Mouse (Mus musculus) neutrophil, adult 5-6 weeks (primary cell): ENCODE measurements around the gene Sdad1. TPM values are rescaled to one million over a fixed set of nuclear protein-coding genes. Genes with fewer than 3 reads are reported as not detected.
"Not testable (repeated sequence)": the region's sequence is repeated elsewhere in the genome, so short reads cannot be mapped to it uniquely, and the experiment has no call there.

Source experiments
- ATAC-seq: fragments of 151-379, 151-347 bp; 2 replicates; pipeline ENCODE4 v1.8.0; 2017; ENCODE audit warnings: mild to moderate bottlenecking, moderate TSS enrichment; ENCODE audit not compliant: insufficient number of reproducible peaks, poor library complexity, low FRiP score, severe bottlenecking; ENCODE audit errors: extremely low read depth
- total RNA-seq: library from RNA; stranded (forward); fragments of 200-1000 nt; gene quantifications from 2 replicates; pipeline ENCODE4 v1.2.3, GENCODE M21; 2017

Sdad1 gene
- 41.9 and 50.0 TPM in 2 replicates for total RNA-seq

- ATAC-seq = peak; percentile 95
Observed at GRCm38 (mm10) chr5:92309681-92310511, at the start of gene Sdad1. TSS of gene Sdad1 (minus strand) at chr5:92310479.

- ATAC-seq = no peak
Observed at GRCm38 (mm10) chr5:92358767-92359455, 48.6 kb upstream of the Sdad1 start.

- no peak for ATAC-seq
Observed at GRCm38 (mm10) chr5:92358033-92358432, 47.8 kb upstream of the Sdad1 start.

DNA sequence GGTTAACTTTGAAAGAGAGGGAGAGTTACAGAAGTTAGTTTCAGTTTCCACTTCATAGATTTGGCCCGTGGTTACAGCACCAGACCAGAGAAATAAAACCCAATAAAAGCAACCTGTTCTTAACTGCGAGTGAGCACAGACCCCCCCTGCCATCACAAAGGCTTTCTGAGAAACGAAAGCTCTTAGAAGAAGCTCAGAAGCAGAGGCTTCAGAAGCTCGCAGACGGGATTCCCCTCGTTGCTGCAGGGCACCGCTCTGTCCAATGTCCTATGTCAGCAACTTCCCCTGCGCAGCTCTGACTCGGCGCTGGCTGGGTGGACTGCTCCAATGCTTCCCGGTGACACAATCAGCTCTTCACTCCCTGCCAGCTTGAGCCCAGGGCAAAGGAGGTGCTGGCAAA lies 43.2 kb upstream of the Sdad1 start:
- ATAC-seq = peak; percentile 82

DNA sequence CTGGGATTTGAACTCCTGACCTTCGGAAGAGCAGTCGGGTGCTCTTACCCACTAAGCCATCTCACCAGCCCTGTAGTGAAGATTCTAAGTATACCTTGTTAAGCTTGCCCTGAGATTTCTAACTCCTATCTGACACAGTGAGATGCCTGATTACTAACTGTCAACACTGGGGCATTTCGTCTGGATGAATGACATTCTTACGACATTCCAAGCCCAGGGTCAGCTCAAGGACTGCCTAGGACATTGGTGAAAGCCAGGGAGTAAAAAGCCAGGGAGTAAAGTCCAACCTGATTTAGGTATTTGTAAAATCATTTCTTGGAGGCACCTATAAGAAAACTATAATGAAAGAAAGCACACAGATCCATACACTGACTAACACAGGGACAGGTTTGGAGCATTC lies 42.4 kb upstream of the Sdad1 start:
- ATAC-seq = not testable (repeated sequence)

DNA sequence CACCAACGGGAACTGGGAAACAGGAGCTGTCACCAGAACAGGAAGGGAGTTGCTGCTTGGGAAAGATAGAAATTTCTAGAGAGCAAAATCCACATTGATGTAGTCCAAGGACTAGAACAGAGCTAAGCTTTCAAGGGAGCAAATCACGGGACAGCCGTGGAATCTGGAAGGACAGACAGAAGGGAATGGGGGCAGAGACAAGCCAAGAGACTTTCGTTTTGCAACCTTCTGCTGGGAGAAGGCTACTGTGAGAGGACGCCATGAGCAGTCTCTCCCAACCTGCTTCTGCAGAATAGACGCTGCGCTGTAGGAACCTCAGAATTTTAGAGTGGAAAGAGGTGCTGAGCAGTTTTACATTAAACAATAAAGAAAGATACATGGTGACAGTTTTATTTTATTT lies 39.5 kb upstream of the Sdad1 start:
- no peak for ATAC-seq

DNA sequence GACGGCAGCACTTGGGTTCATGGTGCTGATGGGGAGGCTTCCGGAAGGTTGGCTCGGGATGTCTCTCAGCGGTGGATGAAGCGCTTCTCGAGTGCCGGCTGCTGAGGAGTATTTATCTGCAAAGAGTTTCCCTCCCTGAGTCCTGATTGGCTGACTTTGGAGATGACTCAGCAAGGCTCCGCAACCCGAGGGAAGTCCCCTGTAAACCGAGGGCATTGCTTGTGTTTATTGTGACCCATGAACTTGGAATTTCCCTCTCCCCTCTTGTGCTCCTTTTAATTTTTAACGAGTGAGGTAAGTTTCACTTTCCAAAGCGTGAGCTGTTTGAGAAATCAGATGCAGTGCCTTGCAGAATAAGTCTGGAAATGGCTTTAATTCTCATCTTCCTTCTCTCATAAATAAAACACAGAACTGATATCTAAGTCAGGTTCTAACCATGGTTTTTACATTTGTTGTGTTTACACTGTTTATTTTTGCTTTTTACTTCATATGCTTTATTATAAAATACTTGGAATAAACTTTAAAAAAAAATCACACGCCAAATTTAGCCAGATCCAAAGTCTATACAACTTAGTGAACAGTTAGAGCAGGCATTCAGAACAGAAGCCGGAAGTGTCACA lies 38.6 kb upstream of the Sdad1 start, which contains the start of gene Cxcl10:
Cxcl10 (minus strand) TSS at position 96 of the 620 bp plus-strand sequence.
- ATAC-seq = peak; percentile 49; the same call in 1 of the 2 replicates

DNA sequence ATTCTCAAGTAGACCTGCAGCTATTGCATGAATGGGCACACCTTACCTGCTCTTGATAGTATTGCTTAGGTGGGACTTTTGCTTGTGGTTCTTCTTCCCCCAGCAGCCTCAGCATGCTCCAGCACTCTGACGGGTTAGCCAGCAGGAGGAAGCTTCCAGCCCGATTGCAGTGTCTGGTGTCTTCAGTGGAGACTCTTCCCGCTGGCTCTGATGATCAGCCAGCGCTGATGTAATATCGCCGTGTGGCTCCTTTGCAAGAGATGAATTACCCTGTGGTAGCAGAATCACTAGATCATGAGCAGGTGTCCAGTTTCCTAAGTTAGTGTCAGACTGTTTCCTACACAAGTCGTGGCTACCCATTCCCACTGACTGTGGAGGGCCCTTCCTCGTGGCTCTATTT lies 34.7 kb upstream of the Sdad1 start:
- no peak for ATAC-seq

- no peak for ATAC-seq
Observed at GRCm38 (mm10) chr5:92340606-92341005, 30.3 kb upstream of the Sdad1 start.

- no peak for ATAC-seq
Observed at GRCm38 (mm10) chr5:92336743-92337142, 26.5 kb upstream of the Sdad1 start.

- ATAC-seq = no peak
Observed at GRCm38 (mm10) chr5:92332359-92332840, 22.1 kb upstream of the Sdad1 start.

GRCm38 (mm10) chr5:92331635-92332338 lies 21.5 kb upstream of the Sdad1 start, which contains the start of gene Art3:
TSS of gene Art3 (plus strand) at chr5:92331827.
- peak; percentile 6; the same call in 1 of the 2 replicates for ATAC-seq

GRCm38 (mm10) chr5:92331122-92331521 lies 20.8 kb upstream of the Sdad1 start:
- no peak for ATAC-seq

GRCm38 (mm10) chr5:92327929-92328328 lies 17.6 kb upstream of the Sdad1 start, which contains the start of gene Cxcl9:
TSS of gene Cxcl9 (minus strand) at chr5:92328079.
- ATAC-seq = no peak

DNA sequence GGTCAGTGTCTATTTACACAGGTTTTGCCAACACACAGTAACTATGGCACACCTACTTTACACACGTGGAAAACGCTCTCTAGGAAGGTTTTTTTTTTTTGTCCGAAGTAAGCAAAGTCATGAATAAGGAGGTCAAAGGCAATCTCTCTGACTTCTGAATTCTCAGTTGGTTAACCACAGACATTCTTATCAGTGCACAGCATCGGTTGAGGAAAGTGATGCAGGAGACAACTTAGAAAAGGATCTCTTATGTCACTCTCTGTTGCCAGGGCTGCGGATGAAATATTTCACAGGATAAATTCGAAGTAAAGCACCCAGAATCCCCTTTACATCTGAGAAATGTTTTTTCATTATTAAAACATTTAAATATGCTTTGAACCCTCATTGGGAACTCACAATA lies 17.1 kb upstream of the Sdad1 start:
- no peak for ATAC-seq

DNA sequence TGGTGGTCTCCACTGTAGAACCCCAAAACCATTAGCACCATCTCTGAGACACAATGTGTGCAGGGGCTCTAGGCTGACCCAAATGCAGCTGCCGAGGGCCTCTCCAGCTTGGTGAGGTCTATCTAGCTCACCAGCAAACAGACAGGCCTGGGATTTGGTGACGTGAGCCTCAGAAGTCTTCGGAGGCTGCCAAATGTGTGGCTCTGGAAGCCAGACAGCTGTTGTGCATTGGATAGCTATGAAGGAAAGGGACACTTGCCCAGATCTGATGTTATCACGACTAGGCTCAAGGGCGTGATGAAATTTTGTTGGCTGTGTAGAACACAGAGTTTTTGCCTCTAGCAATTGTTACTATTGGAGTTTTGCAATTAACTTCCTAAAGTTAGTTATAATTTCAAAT lies 13.0 kb upstream of the Sdad1 start:
- no peak for ATAC-seq

GRCm38 (mm10) chr5:92322612-92323011 lies 12.3 kb upstream of the Sdad1 start:
- no peak for ATAC-seq

DNA sequence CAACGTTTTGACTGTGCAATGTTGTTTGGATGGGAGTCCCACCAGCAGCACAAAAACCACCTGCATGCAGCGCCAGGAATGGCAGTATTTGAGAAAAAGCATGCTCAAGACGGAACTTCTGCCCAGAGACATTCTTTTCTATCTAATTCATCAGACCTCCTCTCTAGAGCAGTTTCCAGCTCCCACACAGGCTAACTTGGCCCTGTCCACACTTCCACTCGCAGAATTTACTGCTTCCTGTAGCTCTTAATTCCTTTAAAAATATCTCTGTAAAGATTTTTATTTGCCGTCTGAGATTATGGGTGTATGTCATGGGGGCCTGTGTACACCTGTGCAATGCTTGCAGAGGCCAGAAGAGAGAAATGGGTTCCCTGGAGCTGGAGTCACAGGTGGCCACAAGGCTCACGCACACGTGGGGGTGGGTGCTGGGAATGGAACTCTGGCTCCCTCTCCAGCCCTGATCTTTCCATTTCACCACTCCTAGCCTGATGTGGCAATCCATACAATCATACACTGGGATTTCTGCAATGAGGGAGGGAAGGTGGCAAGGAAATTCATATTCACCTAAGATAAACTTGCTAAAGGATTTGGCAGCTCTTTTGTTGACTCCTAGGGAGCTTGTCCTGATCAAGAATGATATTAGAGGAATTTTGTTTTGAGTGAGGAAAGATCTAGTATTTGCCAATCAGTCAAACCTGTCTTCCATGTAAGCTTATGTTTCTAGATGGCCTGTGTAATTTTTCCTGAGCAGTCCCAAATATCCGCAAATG lies 11.5 kb upstream of the Sdad1 start:
- no peak for ATAC-seq
